Mouse (Mus musculus): ENCODE measurements at regions not wholly inside any gene's neighbourhood (a gene's known extent, or its start where the extent isn't known, plus 50 kb on each side); places are given as distances from the start of the nearest gene placed in this dataset.

GRCm38 (mm10) chr1:193421820-193422219 lies 51.7 kb upstream of the Camk1g start:
- TF ChIP-seq CTCF (conservative IDR thresholded peaks at IDR 0.05; ENCODE audit: low read length) (no peak), NANOG (IDR thresholded peaks at IDR 0.05; ENCODE audit: borderline replicate concordance, low read length) (no peak)

Measured in E14TG2a.4 (cell line).